Mouse (Mus musculus): ENCODE measurements around the gene Tmem86a. TPM values are rescaled to one million over a fixed set of nuclear protein-coding genes. Genes with fewer than 3 reads are reported as not detected.
"Not testable (repeated sequence)": the region's sequence is repeated elsewhere in the genome, so short reads cannot be mapped to it uniquely, and the experiment has no call there.

Tmem86a gene
- polyA plus RNA-seq, 1 experiment from 2014 or later = 22.1 TPM

GRCm38 (mm10) chr7:47024454-47024853 lies 25.9 kb upstream of the Tmem86a start:
- H3K9me3 ChIP-seq (ENCODE audit: control insufficient read depth, low read length) = no peaks in the 10 kb centered on the region
- ATAC-seq (ENCODE audit: low FRiP score) (no peak), DNase-seq (ENCODE audit: low spot score) (no peak)
- no peak overlapping the region for H3K4me3 ChIP-seq (replicated peaks; ENCODE audit: low read length)
- WGBS = 90% methylated on average over 7 of the region's 7 CpGs
- no peaks in the 10 kb centered on the region for H3K4me1 ChIP-seq (replicated peaks; ENCODE audit: control insufficient read depth, insufficient read depth, low read length)
- no peak overlapping the region for H3K4me2 ChIP-seq (replicated peaks)
- H3K27ac ChIP-seq = no peak overlapping the region
- H3K9ac ChIP-seq = no peak overlapping the region
- H3K36me3 ChIP-seq (replicated peaks; ENCODE audit: control insufficient read depth, insufficient read depth) = no peaks in the 10 kb centered on the region
- no peaks in the 10 kb centered on the region for H3K27me3 ChIP-seq (ENCODE audit: control insufficient read depth, insufficient read depth, low read length)

- ATAC-seq (ENCODE audit: low FRiP score) = no peak
- H3K27ac ChIP-seq = no peak overlapping the region
- WGBS = 70% methylated on average over 9 of the region's 9 CpGs
- H3K4me3 ChIP-seq (replicated peaks; ENCODE audit: low read length) = no peak overlapping the region
- DNase-seq (ENCODE audit: low spot score) = no peak
- no peaks in the 10 kb centered on the region for H3K27me3 ChIP-seq (ENCODE audit: control insufficient read depth, insufficient read depth, low read length)
- no peak overlapping the region for H3K9ac ChIP-seq
- H3K36me3 ChIP-seq (replicated peaks; ENCODE audit: control insufficient read depth, insufficient read depth) = no peaks in the 10 kb centered on the region
- H3K9me3 ChIP-seq (ENCODE audit: control insufficient read depth, low read length) = no peaks in the 10 kb centered on the region
- no peak overlapping the region for H3K4me2 ChIP-seq (replicated peaks)
- H3K4me1 ChIP-seq (replicated peaks; ENCODE audit: control insufficient read depth, insufficient read depth, low read length) = no peaks in the 10 kb centered on the region
Observed at GRCm38 (mm10) chr7:47025429-47025828, 25.0 kb upstream of the Tmem86a start.

GRCm38 (mm10) chr7:47026899-47027298 lies 23.5 kb upstream of the Tmem86a start:
- not testable (repeated sequence) for H3K9me3 ChIP-seq (ENCODE audit: control insufficient read depth, low read length); DNase-seq (ENCODE audit: low spot score); ATAC-seq (ENCODE audit: low FRiP score); H3K27me3 ChIP-seq (ENCODE audit: control insufficient read depth, insufficient read depth, low read length); H3K9ac ChIP-seq; H3K4me3 ChIP-seq (replicated peaks; ENCODE audit: low read length); H3K27ac ChIP-seq; H3K36me3 ChIP-seq (replicated peaks; ENCODE audit: control insufficient read depth, insufficient read depth); H3K4me2 ChIP-seq (replicated peaks); H3K4me1 ChIP-seq (replicated peaks; ENCODE audit: control insufficient read depth, insufficient read depth, low read length)
- 85% methylated on average over 3 of the region's 3 CpGs for WGBS

- Histone ChIP-seq H3K9ac (no peak overlapping the region), H3K4me3 (replicated peaks; ENCODE audit: low read length) (no peak overlapping the region), H3K4me1 (replicated peaks; ENCODE audit: control insufficient read depth, insufficient read depth, low read length) (no peaks in the 10 kb centered on the region), H3K27ac (no peak overlapping the region), H3K36me3 (replicated peaks; ENCODE audit: control insufficient read depth, insufficient read depth) (no peaks in the 10 kb centered on the region), H3K27me3 (ENCODE audit: control insufficient read depth, insufficient read depth, low read length) (no peaks in the 10 kb centered on the region), H3K9me3 (ENCODE audit: control insufficient read depth, low read length) (no peaks in the 10 kb centered on the region), H3K4me2 (replicated peaks) (no peak overlapping the region)
- 100% methylated on average over 1 of the region's 1 CpGs for WGBS
- ATAC-seq (ENCODE audit: low FRiP score) = no peak
- DNase-seq (ENCODE audit: low spot score) = no peak
Observed at GRCm38 (mm10) chr7:47027520-47027919, 22.9 kb upstream of the Tmem86a start.

GRCm38 (mm10) chr7:47030517-47031193 lies 19.7 kb upstream of the Tmem86a start:
- no peak for ATAC-seq (ENCODE audit: low FRiP score)
- Histone ChIP-seq H3K27ac (no peak overlapping the region), H3K9ac (no peak overlapping the region), H3K36me3 (replicated peaks; ENCODE audit: control insufficient read depth, insufficient read depth) (no peaks in the 10 kb centered on the region), H3K27me3 (ENCODE audit: control insufficient read depth, insufficient read depth, low read length) (no peaks in the 10 kb centered on the region), H3K4me2 (replicated peaks) (no peak overlapping the region), H3K4me1 (replicated peaks; ENCODE audit: control insufficient read depth, insufficient read depth, low read length) (no peaks in the 10 kb centered on the region), H3K9me3 (ENCODE audit: control insufficient read depth, low read length) (no peaks in the 10 kb centered on the region), H3K4me3 (replicated peaks; ENCODE audit: low read length) (no peak overlapping the region)
- WGBS = 81% methylated on average over 9 of the region's 9 CpGs
- no peak for DNase-seq (ENCODE audit: low spot score)

GRCm38 (mm10) chr7:47031371-47031770 lies 19.0 kb upstream of the Tmem86a start:
- Histone ChIP-seq H3K9ac (no peak overlapping the region), H3K4me3 (replicated peaks; ENCODE audit: low read length) (no peak overlapping the region), H3K4me2 (replicated peaks) (no peak overlapping the region), H3K36me3 (replicated peaks; ENCODE audit: control insufficient read depth, insufficient read depth) (no peaks in the 10 kb centered on the region), H3K4me1 (replicated peaks; ENCODE audit: control insufficient read depth, insufficient read depth, low read length) (no peaks in the 10 kb centered on the region), H3K27ac (no peak overlapping the region), H3K9me3 (ENCODE audit: control insufficient read depth, low read length) (no peaks in the 10 kb centered on the region), H3K27me3 (ENCODE audit: control insufficient read depth, insufficient read depth, low read length) (no peaks in the 10 kb centered on the region)
- no peak for ATAC-seq (ENCODE audit: low FRiP score)
- no peak for DNase-seq (ENCODE audit: low spot score)
- 85% methylated on average over 4 of the region's 4 CpGs for WGBS

GRCm38 (mm10) chr7:47034785-47035384 lies 15.5 kb upstream of the Tmem86a start:
- Histone ChIP-seq H3K27ac (no peak overlapping the region), H3K4me3 (replicated peaks; ENCODE audit: low read length) (no peak overlapping the region), H3K4me1 (replicated peaks; ENCODE audit: control insufficient read depth, insufficient read depth, low read length) (no peaks in the 10 kb centered on the region), H3K36me3 (replicated peaks; ENCODE audit: control insufficient read depth, insufficient read depth) (no peaks in the 10 kb centered on the region), H3K9ac (no peak overlapping the region), H3K4me2 (replicated peaks) (no peak overlapping the region), H3K27me3 (ENCODE audit: control insufficient read depth, insufficient read depth, low read length) (no peaks in the 10 kb centered on the region), H3K9me3 (ENCODE audit: control insufficient read depth, low read length) (no peaks in the 10 kb centered on the region)
- ATAC-seq (ENCODE audit: low FRiP score) = no peak
- DNase-seq (ENCODE audit: low spot score) = no peak
- WGBS = 90% methylated on average over 4 of the region's 4 CpGs

- Histone ChIP-seq H3K4me2 (replicated peaks) (no peak overlapping the region), H3K27me3 (ENCODE audit: control insufficient read depth, insufficient read depth, low read length) (no peaks in the 10 kb centered on the region), H3K36me3 (replicated peaks; ENCODE audit: control insufficient read depth, insufficient read depth) (no peaks in the 10 kb centered on the region), H3K9ac (no peak overlapping the region), H3K4me1 (replicated peaks; ENCODE audit: control insufficient read depth, insufficient read depth, low read length) (no peaks in the 10 kb centered on the region), H3K27ac (no peak overlapping the region), H3K4me3 (replicated peaks; ENCODE audit: low read length) (no peak overlapping the region), H3K9me3 (ENCODE audit: control insufficient read depth, low read length) (no peaks in the 10 kb centered on the region)
- ATAC-seq (ENCODE audit: low FRiP score) = no peak
- WGBS = 80% methylated on average over 8 of the region's 8 CpGs
- no peak for DNase-seq (ENCODE audit: low spot score)
Observed at GRCm38 (mm10) chr7:47035426-47035825, 15.0 kb upstream of the Tmem86a start.

GRCm38 (mm10) chr7:47041706-47042105 lies 8.7 kb upstream of the Tmem86a start:
- Histone ChIP-seq H3K27me3 (ENCODE audit: control insufficient read depth, insufficient read depth, low read length) (no peaks in the 10 kb centered on the region), H3K9ac (no peak overlapping the region), H3K4me2 (replicated peaks) (no peak overlapping the region), H3K4me1 (replicated peaks; ENCODE audit: control insufficient read depth, insufficient read depth, low read length) (peaks cover 4% of the 10 kb centered on the region; the same call in 1 of the 2 replicates), H3K4me3 (replicated peaks; ENCODE audit: low read length) (no peak overlapping the region), H3K27ac (no peak overlapping the region), H3K9me3 (ENCODE audit: control insufficient read depth, low read length) (no peaks in the 10 kb centered on the region), H3K36me3 (replicated peaks; ENCODE audit: control insufficient read depth, insufficient read depth) (no peaks in the 10 kb centered on the region)
- WGBS = 90% methylated on average over 3 of the region's 3 CpGs
- ATAC-seq (ENCODE audit: low FRiP score) (no peak), DNase-seq (ENCODE audit: low spot score) (no peak)
